Comparison of ENCODE assay signal across 20 mouse cellular contexts in genomic region chr4:105853086-105853485, GRCm38 (mm10).
"Had no signal": no experiment of that assay in that cellular context is flagged by ENCODE, and none has a peak within 500 bp of the region (broad histone marks: within the 10 kb centered on the region; RNA-seq: fewer than 3 reads in every experiment).

No protein-coding gene starts in this region.

- H3K27me3 ChIP-seq: kidney, embryonic 15.5 days; limb, embryonic 12.5 days; liver, embryonic 12.5 days; liver, embryonic 15.5 days had no signal

- H3K9ac ChIP-seq: kidney, embryonic 15.5 days; limb, embryonic 12.5 days; liver, embryonic 12.5 days; liver, embryonic 15.5 days had no signal

- H3K9me3 ChIP-seq: liver, embryonic 12.5 days; liver, embryonic 15.5 days had no signal

- DNase-seq: kidney, adult 8-10 months; kidney, postnatal 10 days; kidney, postnatal 36 days; layer of hippocampus, postnatal 36 days; liver; lung, adult 2 months; lung, postnatal 14 days; lung, postnatal 4 days; midbrain, embryonic 14.5 days; right cerebral cortex, postnatal 14 days; right cerebral cortex, postnatal 4 days; thymus, adult 2 months; thymus, postnatal 14 days; thymus, postnatal 4 days had no signal

- H3K36me3 ChIP-seq: kidney, embryonic 15.5 days; limb, embryonic 12.5 days; liver, embryonic 12.5 days; liver, embryonic 15.5 days had no signal

- H3K4me1 ChIP-seq: kidney, embryonic 15.5 days; liver, embryonic 12.5 days; liver, embryonic 15.5 days had no signal

- ATAC-seq: liver, embryonic 12.5 days had no signal

- H3K4me3 ChIP-seq: kidney, embryonic 15.5 days; left cerebral cortex, adult 2 months; limb, embryonic 12.5 days; liver, embryonic 12.5 days; liver, embryonic 15.5 days had no signal

- H3K4me2 ChIP-seq: kidney, embryonic 15.5 days; limb, embryonic 12.5 days; liver, embryonic 12.5 days; liver, embryonic 15.5 days had no signal

- H3K27ac ChIP-seq: kidney, embryonic 15.5 days; left cerebral cortex, adult 2 months; limb, embryonic 12.5 days; liver, embryonic 12.5 days; liver, embryonic 15.5 days; stomach, postnatal 0 days had no signal
